Mouse (Mus musculus) small intestine, adult 2 months (tissue): ENCODE results near the gene Lexm. TPM values are rescaled to one million over a fixed set of nuclear protein-coding genes. Genes with fewer than 3 reads are reported as not detected.
A peak's percentile ranks its signal among the peaks of the same experiment; 100 is the strongest.

Experiments used
- H3K27ac ChIP-seq: fragments of 200-500 bp; 2 replicates; pipeline ENCODE4 v1.5.1; 2012; ENCODE audit warnings: low read depth, low read length, control low read depth, inconsistent platforms; ENCODE audit not compliant: insufficient read depth
- H3K27me3 ChIP-seq: fragments of 200-500 bp; 2 replicates; pipeline ENCODE4 v1.6.1; 2012; ENCODE audit warnings: mild to moderate bottlenecking, moderate library complexity, low read length, inconsistent platforms; ENCODE audit not compliant: control insufficient read depth, insufficient read depth
- H3K36me3 ChIP-seq: fragments of 200-500 bp; 2 replicates; pipeline ENCODE4 v1.6.1; 2012; ENCODE audit warnings: mild to moderate bottlenecking, low read length, control low read depth, inconsistent platforms; ENCODE audit not compliant: control insufficient read depth, insufficient read depth
- H3K4me1 ChIP-seq: fragments of 200-500 bp; 2 replicates; pipeline ENCODE4 v1.6.1; 2012; ENCODE audit warnings: low read length, inconsistent platforms, mixed read lengths; ENCODE audit not compliant: control insufficient read depth, insufficient read depth, insufficient read length
- H3K4me3 ChIP-seq: fragments of 200-500 bp; 2 replicates; pipeline ENCODE4 v1.5.1; 2012; ENCODE audit warnings: low read depth, mild to moderate bottlenecking, control low read depth, inconsistent platforms, low read length, moderate library complexity
- CTCF ChIP-seq: fragments of 200-500 bp; IDR thresholded peaks from 2 replicates; pipeline ENCODE4 v1.5.1; 2012; ENCODE audit warnings: low read depth, mild to moderate bottlenecking, control low read depth, inconsistent platforms, low read length, moderate library complexity, mixed read lengths; ENCODE audit not compliant: insufficient replicate concordance, insufficient read length; ENCODE audit errors: extremely low read depth
- POLR2A ChIP-seq: fragments of 200-500 bp; IDR thresholded peaks from 2 replicates; pipeline ENCODE4 v1.6.1; 2012; ENCODE audit warnings: low read depth, mild to moderate bottlenecking, control low read depth, inconsistent platforms, low read length, moderate library complexity
- WGBS: fragments of 180-500 bp; shearing (Covaris S2); methylation state at CpG from one replicate; pipeline ENCODE4 v1.1.7; 2018; 5-methylcytosine and 5-hydroxymethylcytosine counted together
- polyA plus RNA-seq: library from polyadenylated mRNA; depleted of rRNA; stranded (reverse); fragments of >200 nt; gene quantifications from 2 replicates; pipeline ENCODE4 v1.2.3, GENCODE M21; 2012

Gene Lexm
- polyA plus RNA-seq, 1 experiment, result not detected

- Histone ChIP-seq H3K4me3 (no peak overlapping the region), H3K27me3 (no peaks in the 10 kb centered on the region), H3K27ac (no peak overlapping the region), H3K4me1 (no peaks in the 10 kb centered on the region), H3K36me3 (no peaks in the 10 kb centered on the region)
- 38% methylated on average over 1 of the region's 1 CpGs for WGBS
- no peak for TF ChIP-seq POLR2A
- peak; percentile 17; the same call in 1 of the 2 replicates for TF ChIP-seq CTCF
Observed at GRCm38 (mm10) chr4:106599415-106599814, 17.6 kb downstream of the Lexm start.

- H3K4me3 ChIP-seq, result no peak overlapping the region
- H3K27me3 ChIP-seq, result no peaks in the 10 kb centered on the region
- no peaks in the 10 kb centered on the region for H3K36me3 ChIP-seq
- no peak overlapping the region for H3K27ac ChIP-seq
- WGBS, result 83% methylated on average over 4 of the region's 4 CpGs
- H3K4me1 ChIP-seq, result no peaks in the 10 kb centered on the region
- TF ChIP-seq CTCF, result no peak
- no peak for TF ChIP-seq POLR2A
Observed at GRCm38 (mm10) chr4:106597741-106598140, 19.3 kb downstream of the Lexm start.

DNA sequence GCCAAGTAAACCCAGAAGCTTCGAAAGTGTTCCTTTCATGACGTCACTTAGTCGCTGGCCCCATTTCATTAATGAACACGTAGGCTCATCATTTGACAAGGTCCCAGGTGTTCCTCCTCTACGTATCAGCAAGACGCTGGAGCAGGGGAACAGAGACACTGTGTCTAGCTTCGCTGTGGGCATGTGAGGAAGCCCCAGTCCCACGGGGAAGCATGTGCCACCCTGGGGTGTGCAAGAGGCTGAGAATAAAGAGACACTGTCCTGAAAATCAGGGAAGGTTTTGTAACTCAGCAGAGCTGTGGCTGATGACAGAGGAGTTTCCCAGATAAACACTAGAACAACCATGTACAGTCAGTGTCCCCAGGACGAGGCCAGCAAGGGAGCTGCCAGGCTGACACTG lies 20.0 kb downstream of the Lexm start:
- WGBS, result 82% methylated on average over 9 of the region's 9 CpGs
- TF ChIP-seq CTCF (no peak), POLR2A (no peak)
- H3K4me1 ChIP-seq, result no peaks in the 10 kb centered on the region
- H3K27ac ChIP-seq, result no peak overlapping the region
- no peaks in the 10 kb centered on the region for H3K36me3 ChIP-seq
- no peak overlapping the region for H3K4me3 ChIP-seq
- H3K27me3 ChIP-seq, result no peaks in the 10 kb centered on the region

DNA sequence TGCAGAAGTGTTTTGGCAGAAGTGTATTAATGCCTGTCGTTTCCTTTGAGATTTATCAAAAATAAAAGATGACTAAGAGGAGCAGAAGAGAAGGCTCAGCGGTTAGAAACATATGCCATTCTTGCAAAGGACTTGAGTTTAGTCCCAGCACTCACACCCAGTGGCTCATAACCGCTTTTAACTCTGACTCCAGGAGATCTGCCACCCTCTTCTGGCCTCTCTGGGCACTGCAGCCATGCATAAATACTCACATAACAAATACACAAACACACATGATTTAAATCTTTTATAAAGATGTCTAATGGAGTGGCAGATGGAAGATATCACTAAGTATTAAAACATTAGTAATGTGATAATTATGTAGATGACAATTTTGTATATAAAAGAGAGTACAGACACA lies 20.8 kb downstream of the Lexm start:
- Histone ChIP-seq H3K4me3 (no peak overlapping the region), H3K27me3 (no peaks in the 10 kb centered on the region), H3K36me3 (no peaks in the 10 kb centered on the region), H3K27ac (no peak overlapping the region), H3K4me1 (no peaks in the 10 kb centered on the region)
- peak; percentile 41; the same call in 1 of the 2 replicates for TF ChIP-seq CTCF
- TF ChIP-seq POLR2A, result no peak
- WGBS, result 83% methylated on average over 3 of the region's 3 CpGs

DNA sequence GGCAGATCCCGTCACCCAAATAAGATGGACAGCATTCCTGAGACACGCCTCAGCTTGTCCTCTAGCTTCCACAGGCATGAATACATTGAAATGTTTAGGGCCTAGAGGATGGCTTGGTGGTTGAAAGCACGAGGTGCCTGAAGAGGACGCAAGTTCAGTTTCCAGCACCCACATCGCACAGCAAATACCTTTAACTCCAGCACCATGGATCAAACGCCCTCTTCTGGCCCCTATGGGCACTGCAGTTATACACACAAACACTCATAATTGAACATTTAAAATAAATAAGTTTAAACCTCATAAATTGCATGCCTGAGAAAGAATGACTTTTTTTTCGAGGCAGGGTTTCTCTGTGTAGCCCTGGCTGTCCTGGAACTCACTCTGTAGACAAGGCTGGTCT lies 23.4 kb downstream of the Lexm start:
- 64% methylated on average over 7 of the region's 7 CpGs for WGBS
- no peak overlapping the region for H3K4me3 ChIP-seq
- no peak overlapping the region for H3K27ac ChIP-seq
- H3K27me3 ChIP-seq, result no peaks in the 10 kb centered on the region
- no peaks in the 10 kb centered on the region; the same call in 1 of the 2 replicates for H3K4me1 ChIP-seq
- H3K36me3 ChIP-seq, result peaks cover 5% of the 10 kb centered on the region
- TF ChIP-seq POLR2A (no peak), CTCF (peak; percentile 45; the same call in 1 of the 2 replicates)

GRCm38 (mm10) chr4:106590871-106591270 lies 26.2 kb downstream of the Lexm start:
- WGBS, result 73% methylated on average over 9 of the region's 9 CpGs
- H3K27ac ChIP-seq, result no peak overlapping the region
- no peak overlapping the region for H3K4me3 ChIP-seq
- H3K4me1 ChIP-seq, result no peaks in the 10 kb centered on the region; the same call in none of the 2 replicates
- H3K36me3 ChIP-seq, result peaks cover 30% of the 10 kb centered on the region
- no peak for TF ChIP-seq POLR2A
- TF ChIP-seq CTCF, result no peak
- H3K27me3 ChIP-seq, result no peaks in the 10 kb centered on the region

DNA sequence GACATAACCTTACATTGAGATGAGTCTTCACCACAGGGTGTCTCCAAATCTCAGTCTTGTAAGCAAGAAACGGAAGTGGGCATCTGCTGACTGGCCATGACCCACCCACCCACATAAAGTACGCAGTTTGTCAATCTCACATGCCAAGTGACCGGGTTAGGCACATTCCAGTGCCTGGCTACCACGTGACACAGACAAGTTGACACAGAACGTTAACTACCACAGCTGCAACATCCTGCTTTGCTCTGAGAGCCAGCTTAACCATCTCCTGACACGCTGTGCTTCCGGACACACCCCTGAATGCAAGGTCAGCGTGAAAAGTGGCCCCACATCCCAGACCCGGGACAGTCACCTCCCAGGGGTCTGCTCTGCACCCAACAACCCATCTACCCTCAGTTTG lies 26.9 kb downstream of the Lexm start:
- Histone ChIP-seq H3K36me3 (peaks cover 35% of the 10 kb centered on the region), H3K27ac (no peak overlapping the region), H3K4me1 (no peaks in the 10 kb centered on the region; the same call in none of the 2 replicates), H3K4me3 (no peak overlapping the region), H3K27me3 (no peaks in the 10 kb centered on the region)
- 37% methylated on average over 9 of the region's 9 CpGs for WGBS
- no peak for TF ChIP-seq POLR2A
- TF ChIP-seq CTCF, result no peak
